Mouse (Mus musculus) layer of hippocampus, postnatal 36 days (tissue): ENCODE results near the gene Hspbap1. TPM values are rescaled to one million over a fixed set of nuclear protein-coding genes. Genes with fewer than 3 reads are reported as not detected.
A peak's percentile ranks its signal among the peaks of the same experiment; 100 is the strongest.

Source experiments
- DNase-seq, 2 experiments: peaks; one replicate each; pipeline ENCODE4 v3.0.0; 2022
- total RNA-seq, 2 experiments: library from RNA; stranded (reverse); gene quantifications; 2 replicates each; pipeline ENCODE4 v1.2.3; 2021

The Hspbap1 gene
- total RNA-seq, 2 experiments from 2014 or later: 6.1 to 7.8 TPM

DNA sequence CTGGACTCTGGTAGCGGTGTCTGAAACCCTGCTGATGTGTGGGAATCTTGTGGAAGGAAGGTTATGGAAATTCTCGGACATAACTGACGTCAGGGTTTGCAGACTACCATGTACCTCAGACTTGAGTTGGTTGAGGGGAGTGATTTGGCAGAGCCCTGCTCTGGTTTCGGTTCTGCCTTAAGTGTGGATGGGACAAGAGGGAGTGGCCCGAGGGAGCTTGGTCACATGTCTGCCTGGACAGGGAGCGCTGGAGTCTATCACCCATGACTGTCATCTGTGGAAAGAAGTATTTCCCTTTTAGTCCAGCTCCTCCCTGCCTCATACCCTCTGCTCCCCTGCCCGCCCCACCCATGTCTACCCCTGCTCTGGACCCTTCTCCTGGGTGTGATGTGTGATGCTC is 32.0 kb downstream of the Hspbap1 start:
- DNase-seq: no peak

DNA sequence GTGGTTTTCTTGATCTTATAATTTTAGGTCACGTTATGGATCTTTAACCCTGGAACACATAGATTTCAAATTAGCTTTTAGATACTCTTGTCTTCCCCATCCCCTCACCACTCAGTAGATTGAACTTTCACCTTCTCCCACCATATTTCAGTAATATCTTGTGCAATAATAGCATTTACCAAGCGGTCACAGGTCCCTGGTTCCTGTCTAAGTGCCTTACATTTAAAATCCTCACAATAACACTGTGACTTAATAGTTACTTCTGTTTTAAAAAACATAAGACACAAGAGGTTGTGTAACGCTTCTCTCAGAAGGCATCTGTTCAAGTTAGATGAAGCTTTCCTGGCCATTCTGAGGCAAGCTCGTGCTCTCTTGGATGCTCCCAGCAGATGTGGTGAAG is 33.5 kb downstream of the Hspbap1 start:
- DNase-seq: no peak

DNA sequence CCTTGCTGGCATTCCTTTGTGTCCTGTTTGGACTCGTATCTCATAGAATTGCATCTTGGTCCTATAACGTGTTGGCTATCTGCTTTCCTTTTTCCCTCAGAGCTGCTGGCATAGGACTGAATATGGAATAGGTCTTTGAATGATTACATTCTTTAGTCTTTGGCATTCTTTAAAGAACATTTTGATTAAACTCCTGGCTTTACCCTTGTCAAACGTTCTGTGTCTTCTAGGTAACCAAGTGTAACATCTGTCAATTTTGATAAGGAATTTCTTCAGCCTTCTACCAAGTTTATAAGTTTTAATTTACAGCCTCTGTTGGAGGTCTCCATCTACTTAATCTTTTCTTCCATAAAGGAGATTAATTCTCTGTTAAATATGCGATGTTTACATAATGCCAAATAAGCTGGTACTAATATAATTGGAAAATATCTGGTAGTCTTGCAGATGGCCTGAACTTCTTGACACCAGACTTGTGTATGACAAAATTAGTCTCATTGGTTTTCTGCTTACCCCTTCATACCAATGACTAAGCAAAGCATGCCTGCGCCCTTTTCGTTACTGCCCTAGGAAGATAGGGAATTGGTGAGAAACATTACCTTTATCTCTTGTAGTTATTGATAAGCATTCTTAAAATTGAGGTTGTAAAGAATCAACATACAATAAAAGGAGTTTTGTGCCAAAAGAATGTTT is 36.9 kb downstream of the Hspbap1 start:
- no peak for DNase-seq

DNA sequence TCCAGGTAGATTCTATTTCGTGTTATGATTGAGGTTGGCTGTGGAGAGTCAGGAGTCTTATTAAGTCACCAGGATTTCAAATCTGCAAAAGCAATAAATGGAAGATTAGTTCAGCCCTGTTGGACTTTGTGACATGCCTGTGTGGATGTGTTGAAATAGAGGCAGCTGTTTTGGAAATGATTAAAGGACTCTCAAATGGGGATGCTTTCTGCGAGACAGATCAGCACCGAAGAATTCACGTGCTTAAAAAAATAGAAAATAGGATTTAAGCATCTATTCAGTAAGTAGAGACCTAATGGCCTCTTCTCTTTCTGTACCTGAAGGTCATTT is 37.5 kb downstream of the Hspbap1 start:
- no peak for DNase-seq

DNA sequence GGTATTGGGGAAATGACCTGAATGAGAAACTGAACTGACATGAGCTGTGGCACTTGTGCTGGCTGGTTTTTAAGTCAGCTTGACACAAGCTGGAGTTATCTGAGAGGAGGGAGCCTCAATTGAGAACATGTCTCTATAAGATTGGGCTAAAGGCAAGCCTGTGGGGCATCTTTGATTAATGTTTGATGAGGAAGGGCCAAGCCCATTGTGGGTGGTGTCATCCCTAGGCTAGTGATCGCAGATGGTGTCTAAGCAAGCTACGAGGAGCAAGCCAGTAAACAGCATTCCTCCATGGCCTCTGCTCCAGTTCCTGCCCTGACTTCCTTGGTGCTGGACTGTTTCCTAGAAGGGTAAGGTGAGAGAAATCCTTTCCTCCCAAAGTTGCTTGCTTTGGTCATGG is 38.7 kb downstream of the Hspbap1 start:
- no peak for DNase-seq

DNA sequence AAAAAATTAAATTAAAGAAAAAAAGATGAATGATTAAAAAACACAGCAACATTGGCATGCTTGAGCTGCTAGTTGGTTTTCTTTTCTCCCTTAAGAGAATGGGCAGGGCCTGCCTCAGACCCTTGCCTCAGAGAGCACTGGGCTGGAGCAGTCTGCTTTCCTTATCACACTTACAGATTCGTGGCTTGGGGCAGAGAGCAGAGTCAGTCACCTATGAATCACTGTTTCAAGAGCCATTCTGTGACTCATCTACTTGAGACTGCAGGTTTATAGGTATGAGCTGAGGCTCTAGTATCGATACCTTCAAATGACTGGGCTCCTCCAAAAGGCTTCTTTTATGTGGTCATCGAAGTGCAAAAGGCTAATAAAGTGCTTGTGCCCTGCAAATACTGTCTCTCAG is 42.9 kb downstream of the Hspbap1 start:
- DNase-seq: no peak

DNA sequence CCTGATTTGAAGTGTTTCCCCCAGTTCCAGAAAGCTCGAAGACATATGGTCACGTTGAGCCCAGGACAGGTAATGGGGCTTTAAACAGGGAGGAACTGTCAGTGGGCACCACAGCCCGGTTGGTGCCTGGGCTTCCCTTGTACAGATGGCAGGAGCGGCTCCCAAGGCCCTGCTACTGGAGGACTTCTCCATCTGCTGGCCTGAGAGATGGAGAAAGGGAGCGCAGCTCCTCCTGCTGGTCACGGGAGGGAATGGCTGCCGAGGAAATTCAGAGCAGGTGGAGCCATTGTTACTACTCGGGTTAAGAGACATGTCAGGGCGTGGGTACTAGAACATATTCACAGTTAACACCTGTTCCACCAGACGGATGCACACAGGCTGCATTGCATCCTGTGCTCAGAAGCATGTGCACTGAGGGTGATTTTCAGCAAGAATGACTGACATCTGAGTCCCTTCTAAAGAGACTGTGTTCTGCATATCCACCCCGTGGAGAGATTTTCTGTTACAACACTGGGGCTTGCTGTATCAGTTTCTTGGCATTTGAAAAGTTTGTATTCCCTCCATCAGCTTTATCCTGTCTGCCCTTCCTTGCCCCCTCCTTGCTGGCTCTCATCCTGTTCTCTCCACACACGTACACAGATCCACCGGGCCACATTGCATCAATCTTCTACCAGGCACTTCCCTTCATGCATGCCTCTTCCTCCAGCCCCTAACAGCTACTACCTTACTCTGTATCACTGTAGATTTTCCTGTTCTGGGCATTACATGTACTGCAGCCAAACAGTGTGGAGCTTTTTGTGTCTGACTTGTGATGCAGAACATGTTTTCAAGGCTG is 47.3 kb downstream of the Hspbap1 start:
- peak; percentile 80 to 85 for DNase-seq

DNA sequence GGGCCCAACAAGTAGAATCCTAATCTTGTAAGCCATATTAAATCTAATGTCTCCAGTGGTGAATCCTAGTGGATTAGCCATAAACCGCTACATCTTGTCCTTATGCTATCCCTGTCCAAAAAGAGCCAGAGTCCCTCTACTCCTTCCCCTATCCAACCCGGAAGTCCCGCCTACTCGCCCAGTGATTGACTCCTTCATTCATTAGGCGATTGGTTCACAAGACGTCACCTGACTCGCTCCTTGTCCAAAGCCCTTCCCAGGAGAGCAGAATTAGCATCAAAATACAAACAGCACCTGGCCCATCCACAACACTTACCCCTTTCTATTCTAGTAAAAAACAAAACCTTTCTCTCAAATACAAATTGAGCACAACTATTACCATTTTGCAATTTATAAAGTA is 59.8 kb downstream of the Hspbap1 start:
- no peak for DNase-seq

DNA sequence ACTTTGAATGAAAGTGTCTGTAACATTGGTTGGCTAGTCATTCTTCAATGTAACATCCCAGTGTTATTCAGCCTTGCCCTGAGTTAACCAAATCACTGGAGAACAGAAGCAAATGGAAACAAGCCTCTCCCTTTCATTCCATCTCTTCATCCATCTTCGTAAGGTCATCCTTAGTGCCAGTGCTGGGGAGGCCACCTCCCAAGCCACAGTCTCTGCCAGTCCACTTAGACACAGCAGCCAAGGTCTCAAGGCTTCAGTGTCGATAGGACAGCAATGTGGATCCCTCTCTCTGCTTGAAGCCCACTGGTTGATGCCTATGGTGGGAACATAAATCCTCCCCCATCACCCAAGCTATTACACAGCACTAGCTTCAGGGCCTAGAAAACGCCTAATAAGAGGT is 62.8 kb downstream of the Hspbap1 start:
- DNase-seq: no peak

DNA sequence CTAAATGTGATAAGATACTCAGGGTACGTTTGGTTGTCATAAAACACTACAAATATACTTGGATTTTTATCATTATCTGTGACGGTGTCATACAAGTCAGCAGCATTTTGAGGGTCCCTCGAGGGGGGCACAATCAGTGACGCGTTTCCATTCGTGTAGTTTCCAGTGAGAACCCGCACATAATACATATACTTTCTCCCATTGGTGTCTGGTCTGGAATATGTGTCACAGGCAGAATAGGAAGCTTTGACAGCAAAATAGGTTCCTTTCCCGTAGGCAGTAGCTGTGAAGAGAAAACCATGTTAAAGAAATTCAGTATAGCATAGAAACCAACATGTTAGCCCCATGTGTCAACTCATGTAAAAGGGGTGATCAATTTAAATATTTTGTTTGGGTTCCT is 64.5 kb downstream of the Hspbap1 start:
- no peak for DNase-seq

DNA sequence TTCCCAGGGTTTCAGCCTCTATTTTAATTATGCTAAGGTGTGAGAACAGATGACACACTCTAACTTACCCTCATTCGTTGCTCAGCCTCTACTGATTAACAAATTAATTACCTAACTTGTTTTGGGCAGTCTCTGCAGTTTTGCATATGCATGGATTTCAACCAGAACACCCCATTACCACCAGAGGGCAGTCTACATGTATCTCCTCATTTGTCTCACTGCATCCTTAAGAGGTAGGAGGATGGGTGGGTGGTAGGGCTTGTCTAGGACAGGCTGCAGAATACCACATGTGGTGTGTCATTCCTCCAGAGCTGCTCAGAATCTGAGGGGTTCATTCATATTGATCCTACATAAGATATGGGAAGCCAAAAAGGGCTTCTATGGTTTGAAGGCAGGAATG is 69.5 kb downstream of the Hspbap1 start:
- no peak for DNase-seq

DNA sequence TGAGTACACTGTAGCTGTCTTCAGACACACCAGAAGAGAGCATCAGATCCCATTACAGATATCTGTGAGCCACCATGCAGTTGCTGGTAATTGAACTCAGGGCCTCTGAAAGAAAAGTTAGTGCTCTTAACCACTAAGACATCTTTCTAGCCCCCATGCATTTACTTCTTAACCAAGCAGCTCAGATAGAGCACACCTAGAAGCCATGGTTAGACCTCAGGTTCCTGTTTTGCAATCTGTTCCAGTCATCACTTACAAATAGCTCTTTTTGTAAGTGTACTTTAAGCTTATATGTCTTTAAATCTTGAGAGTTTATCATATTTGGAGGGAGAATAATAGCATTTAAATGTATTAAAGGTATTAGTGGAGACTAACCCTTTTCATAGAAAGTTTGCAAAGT is 77.0 kb downstream of the Hspbap1 start:
- DNase-seq: no peak

DNA sequence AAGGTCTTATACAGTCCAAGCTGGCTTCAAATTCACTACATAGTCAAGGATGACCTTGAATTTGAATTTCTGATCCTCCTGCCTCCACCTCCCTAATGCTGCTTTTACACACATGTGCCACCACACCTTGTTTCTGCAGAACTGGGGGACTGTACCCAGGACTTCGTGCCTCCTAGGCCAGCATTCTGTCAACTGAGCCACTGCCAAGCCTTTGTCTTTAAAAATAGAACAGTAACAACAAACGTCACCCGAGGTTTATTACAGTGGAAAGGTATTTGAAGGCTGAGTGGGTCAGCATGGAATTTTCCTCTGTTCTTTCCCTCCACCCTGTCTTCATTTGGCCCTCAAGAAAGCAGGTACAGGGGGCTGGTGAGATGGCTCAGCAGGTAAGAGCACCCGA is 85.7 kb downstream of the Hspbap1 start:
- no peak for DNase-seq

DNA sequence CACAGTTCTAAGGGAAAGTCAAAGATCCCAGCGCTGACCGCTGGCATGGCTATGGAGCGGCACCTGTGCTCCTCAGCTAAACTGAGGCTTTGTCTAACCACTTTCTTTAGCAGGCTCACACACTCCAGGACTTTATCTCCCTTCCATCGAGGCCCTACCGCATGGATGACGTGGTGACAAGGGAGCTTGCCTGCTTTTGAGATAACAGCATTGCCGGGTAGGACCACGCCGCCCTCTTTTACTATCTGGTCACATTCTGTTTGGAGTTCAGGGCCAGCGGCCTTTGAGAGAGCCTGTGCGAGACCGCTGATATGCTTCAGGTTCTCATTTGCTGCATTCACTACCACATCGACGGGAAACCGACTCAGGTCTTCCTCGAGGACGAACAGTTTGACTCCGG is 86.6 kb downstream of the Hspbap1 start:
- no peak for DNase-seq

DNA sequence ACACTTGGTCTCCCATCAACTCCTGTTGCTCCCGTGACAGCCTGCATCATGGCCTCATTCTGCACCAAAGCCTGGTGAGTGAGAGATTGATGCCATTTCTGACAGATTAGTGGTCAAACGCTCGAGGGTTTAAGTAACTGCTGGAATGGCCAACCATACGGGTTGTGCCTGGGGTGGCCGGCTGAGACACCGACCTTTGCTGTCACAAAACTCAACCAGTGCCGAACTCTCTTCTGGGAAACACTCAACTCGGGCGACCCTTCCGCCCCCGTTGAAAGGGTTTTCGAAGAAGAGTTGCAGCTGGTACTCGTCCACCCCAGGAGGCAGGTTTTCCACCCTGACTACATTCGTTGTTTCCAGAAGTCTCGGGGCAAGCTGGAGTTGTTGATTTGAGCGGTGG is 90.1 kb downstream of the Hspbap1 start:
- DNase-seq: no peak

DNA sequence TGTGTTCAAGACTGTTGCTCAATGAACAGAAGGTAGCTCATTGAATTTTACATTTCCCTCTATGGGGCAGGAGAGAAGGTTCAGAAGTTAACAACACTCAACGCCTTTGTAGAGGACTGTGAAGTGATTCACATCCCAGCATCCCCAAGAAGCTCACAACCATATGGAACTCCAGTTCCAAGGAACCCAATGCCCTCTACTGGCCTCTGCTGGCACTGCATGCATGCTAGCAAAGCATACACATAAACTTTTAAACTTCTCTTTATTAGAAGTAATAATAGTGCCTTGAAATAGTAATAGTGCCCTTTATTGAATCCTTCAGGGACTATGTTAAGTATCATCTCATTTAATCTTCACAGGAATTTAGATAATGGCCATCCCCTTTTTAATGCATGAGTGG is 91.9 kb downstream of the Hspbap1 start:
- DNase-seq: no peak

DNA sequence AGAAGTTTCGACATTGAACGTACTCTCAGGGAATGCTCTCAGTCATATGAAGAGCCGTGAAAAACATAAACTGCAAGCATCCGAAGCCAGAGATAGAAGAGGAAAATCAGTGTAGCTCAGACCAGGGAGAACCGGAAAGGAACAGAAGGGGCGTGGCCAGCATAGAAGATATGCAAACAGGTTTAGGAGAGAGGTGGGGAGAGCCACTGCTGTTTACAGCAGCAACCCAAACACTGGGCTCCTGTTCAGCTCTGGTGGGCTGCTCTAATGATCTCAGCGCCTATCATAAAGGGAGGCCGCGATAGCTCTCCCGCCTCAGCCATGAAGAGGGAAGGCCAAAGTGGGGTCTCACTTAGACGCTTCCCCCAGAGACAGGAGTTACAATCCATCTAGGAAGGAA is 97.6 kb downstream of the Hspbap1 start:
- no peak for DNase-seq

DNA sequence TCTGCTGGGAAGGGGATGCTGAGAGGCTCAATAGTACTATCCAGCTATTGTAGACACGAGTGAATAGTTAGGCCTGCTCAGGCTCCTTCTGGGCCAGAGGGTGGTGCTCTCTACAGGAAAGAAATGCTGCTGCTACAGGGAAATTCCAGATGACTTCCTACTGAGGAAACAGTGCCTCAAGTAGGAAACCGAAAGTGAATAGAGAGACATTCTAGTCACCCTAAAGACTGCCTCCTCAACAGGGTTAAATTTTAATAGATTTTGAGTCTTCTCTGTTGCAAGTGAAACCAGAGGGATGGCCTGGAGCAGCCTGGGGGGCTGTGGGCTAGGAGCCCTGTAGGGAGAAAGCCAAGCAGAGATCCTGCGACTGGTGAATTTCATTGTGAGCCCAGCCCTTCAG is 99.0 kb downstream of the Hspbap1 start:
- no peak for DNase-seq

DNA sequence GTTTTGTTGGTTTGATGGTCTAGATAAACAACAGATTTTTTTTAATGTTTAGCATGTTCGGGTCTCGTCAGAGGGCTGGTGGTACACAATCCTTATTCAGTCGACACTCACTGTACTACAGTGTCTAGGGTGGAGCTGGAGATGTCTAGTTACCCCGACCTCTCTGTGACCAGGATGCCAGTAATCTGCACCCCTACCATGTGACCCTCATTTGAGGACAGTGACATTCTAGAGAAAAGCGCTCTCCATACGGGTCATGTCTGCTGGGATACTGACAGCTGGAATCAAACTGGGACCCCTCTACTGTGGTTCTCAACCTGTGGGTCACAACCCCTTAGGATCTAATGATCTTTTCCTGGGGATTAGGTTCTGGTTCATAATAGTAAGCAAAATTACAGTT is 99.5 kb downstream of the Hspbap1 start:
- DNase-seq: no peak

DNA sequence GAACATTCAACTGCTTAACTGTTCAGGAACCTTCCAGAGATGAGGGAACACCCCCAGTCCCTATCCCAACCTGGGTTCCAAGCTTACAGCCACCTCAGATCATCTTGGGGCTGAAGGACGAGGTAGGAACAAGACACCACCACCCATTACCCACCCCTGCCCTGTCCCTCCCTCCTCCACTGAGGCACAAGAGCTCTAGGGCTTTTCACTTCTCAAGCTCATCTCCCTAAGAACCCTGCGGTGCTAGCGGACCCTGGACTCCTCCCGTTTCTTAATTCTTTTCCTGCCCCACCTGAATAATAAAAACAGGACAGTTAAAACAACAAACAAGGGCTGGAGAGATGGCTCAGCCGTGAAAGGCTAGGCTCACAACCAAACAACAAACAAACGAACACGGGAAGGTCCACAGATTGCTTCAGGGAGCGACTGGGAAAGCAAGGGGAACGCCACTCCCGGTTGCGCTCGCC is 100.4 kb downstream of the Hspbap1 start:
- no peak for DNase-seq

DNA sequence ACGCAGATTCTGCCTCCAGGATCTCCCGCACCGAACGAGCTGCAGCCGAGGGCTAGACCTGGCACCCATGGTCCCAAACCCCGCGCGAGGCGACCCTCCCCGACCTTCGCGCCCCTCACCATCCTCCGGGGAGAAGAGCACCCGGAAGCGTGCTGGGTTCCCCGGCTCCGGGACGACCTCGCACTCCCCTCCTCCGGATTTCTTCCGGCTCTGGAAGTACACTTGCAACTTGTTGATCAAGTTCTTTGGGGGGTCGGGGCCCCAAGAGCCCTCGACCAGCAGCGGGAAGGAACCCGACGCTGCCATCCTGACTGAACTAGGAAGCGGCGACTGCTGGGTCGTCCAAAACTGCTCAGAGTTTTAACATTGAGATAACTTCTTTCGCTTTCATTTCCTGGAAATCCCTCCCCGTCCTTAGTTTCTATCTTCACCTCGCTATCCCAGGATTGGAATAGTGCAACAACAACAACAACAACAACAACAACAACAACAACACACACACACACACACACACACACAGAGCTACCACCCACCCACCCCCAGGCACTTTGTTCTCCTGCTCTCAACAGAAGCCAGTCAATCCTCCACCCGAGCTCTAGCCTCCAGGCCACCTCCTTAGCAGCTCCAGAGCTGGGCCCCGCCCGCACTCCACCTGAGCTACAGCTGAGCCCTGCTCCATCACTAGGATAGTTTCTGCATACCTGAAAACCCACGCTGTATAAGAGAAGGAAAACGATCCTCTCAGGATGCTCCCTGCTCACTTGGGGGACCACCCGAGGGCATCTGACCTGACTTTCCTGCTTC is 101.1 kb downstream of the Hspbap1 start, which contains the start of gene Parp14:
Gene Parp14 (minus strand): TSS at position 497 of the 804 bp plus-strand sequence.
- DNase-seq: no peak

DNA sequence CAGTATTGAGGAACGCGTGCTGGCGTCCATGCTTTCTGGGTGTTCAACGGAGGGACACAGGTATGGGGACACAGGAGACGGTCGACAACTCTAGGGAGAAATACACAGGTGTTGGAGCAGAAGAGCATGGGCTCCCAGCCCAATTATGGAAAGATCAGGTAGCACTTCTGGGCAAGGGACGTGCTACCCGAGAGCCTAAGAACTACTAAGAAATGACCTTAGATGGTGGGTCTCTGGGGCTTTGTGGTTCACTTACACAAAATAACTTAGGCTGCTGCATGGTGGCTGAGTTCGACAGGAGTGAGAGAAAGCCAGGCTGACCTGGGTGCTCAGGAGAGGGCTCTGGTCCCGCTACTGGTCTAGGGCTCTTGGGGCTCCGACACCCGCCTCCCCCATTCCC is 101.7 kb downstream of the Hspbap1 start:
- DNase-seq: no peak

DNA sequence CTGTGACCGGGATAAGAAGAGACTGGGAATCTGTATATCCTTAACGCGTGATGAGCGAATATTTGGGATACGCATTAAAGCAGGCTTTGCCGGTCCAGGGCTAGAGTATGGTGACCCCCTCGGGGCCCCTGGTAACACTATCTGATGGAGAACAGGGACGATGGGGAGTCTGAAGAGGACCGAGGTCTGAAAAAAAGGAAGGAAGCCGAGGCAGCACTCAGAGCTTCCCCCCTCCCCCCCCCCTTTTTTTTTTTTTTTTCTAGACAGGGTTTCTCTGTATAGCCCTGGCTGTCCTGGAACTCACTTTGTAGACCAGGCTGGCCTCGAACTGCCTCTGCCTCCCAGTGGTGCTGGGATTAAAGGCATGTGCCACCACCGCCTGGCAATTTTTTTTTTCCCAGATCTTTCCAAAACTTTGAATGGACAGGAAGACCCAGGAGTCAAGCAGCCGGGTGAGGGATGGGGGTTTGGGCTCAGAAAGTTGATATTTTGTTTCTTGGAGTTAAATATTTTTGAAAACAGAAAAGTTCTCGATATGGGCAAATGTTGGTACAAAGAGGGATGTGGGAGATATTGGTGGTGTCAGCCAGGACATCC is 102.3 kb downstream of the Hspbap1 start:
- no peak for DNase-seq
